Mouse (Mus musculus) induced T-regulatory cell, adult 2 months (primary cell): Measurements from ENCODE around the gene Sulf2.
"Not testable (repeated sequence)": the region's sequence is repeated elsewhere in the genome, so short reads cannot be mapped to it uniquely, and the experiment has no call there.

Experiments used
- DNase-seq: peaks from one replicate; pipeline ENCODE4 v3.0.0-alpha.2; 2012; ENCODE audit warnings: low read depth

Sulf2 gene

DNA sequence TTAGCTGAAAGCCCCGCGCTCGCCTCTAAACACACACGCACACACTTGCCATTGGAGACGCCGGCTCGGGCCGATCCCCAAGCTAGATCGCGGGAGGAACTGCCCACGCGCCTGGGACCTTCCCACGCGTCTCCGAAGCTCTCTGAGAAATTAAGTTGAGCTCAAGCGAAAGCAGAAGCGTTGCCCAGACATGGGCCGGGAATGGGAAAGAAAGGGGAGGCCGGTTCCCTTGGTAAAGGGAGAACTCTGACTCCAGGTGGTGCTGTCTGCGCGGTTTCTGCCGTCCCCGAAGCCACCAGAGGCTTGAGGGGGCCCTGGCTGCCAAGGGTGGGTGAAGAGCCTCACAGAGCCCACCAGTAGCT, at the start of gene Sulf2:
Gene Sulf2 (minus strand): TSS at position 210 of the 362 bp plus-strand sequence.
- DNase-seq, result no peak

DNA sequence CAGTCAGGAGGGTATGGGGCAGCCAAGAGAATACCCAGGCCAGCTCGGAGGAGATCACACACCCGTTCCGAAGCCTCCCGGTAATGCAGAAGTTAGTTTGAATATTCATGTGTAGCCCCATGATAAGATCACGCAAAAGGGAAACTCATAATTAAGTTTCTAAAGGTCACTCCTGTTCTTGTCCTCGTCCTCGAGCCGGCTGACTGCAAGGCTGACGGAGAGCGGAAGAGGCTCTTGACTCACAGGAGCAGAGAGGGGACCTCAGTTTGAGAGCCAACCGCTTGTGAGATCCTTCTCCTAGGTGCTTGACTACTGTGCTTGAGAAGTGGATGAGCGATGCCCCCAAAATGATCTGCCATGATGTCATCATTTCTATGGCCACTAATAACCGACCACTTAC, 48.7 kb upstream of the Sulf2 start:
- no peak for DNase-seq

DNA sequence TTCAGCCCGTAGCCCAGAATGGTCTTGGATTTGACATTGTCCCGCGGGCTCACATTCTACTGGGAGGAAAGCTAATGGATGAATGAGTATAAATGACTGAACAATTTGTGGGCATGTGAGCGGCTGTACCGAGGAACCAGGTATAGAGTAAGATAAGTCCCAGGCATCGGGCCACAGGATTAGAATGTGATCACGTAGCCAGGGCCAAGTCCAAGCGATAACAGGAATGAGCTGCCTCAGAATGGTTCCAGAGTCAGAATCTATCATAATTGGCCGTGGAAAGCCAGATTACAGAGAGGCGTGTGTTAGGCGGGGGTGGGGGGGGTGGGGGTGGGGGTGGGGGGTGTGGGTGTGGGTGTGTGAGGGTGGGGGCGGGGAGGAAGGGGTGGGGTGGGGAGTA, 48.2 kb upstream of the Sulf2 start:
- no peak for DNase-seq

DNA sequence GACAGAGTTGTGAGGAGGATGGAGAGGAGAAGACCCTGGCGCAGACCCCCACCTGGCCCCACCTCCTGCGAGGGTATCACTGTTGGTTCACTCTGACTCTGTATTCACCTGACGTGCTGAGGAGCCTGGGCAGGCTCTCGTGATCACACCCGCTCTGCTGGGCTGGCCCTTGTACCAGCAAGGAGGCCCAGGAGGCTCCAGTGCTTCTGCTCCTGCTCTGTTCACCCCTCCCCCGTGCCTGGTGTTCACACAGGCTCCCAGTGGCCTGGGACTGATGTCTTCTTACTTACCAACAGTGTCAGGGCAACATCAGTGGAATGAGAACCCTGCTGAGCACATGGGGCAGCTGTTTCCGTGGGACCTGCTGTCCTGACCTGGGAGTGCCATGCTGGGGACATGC, 42.5 kb upstream of the Sulf2 start:
- DNase-seq, result no peak

DNA sequence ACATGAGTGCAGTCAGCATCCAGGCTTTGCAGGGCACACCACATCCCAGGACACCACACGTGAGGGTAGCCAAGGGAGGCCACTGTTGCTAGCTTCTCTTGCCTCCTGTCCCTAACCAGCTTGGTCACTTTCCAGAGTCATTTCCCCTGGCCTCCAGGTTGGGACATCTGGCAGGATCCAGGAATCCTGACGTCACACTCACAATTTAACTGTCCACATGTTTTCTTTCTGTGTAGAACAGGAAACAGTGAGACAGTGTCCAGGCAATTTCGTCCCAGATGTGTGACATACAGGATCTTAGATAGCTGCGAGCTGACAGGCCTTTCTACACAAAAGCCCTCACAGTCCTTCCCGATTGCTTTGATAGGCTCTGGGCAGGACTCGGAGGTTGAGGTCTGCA, 41.6 kb upstream of the Sulf2 start:
- DNase-seq, result no peak

DNA sequence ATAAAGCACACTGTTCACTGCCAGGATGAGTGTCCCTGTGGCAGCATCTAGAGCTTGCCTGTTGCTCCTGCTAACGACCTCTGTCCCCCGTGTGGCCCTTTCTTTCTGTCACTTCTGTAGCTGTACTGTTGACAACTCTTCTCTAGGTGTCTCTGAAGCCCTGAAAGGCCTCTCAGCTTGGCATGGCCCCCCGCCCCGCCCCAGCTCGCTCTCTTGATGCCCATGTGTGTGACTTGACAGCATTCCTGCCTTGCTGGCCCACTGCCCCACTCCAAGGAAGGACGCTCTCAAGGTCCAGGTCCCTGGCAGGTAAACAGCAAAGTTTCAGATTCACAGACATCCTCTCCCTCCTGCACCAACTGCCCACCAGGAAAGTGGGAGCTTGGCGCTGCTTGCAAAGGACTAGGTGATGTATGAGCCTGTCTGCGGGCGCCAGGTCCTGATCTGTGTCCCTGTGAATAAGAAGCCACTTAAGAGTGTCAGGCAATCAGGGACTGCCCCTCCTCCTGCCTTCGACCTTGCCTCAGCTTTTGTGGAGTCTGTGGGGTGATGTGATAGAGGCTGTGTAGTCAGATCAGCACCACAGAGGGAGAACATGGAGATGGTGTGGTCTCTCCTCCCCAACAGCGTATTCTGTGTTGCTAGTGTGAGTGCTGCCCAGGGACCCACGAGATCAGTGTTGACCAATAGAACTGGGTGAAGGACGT, 40.8 kb upstream of the Sulf2 start:
- DNase-seq, result no peak

DNA sequence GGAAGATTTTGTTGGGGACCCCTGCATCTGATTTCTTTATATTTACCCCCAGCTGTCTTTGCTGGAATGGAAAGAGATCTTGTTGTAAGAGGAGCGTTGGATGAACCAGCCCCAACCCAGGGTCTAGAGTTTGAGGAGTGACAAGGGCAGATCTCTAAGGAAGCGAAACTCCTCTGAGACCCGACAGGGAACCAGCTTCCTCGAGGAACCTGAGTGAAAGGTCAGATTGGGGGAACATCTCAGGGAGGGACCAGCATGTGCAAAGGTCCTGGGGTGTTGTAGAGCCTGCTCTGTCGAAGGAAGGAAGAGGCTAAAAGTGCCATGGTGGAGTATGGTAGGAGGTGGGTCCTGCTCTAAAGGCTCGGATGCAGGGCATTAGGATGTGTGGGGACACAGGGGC, 39.6 kb upstream of the Sulf2 start:
- DNase-seq, result no peak

DNA sequence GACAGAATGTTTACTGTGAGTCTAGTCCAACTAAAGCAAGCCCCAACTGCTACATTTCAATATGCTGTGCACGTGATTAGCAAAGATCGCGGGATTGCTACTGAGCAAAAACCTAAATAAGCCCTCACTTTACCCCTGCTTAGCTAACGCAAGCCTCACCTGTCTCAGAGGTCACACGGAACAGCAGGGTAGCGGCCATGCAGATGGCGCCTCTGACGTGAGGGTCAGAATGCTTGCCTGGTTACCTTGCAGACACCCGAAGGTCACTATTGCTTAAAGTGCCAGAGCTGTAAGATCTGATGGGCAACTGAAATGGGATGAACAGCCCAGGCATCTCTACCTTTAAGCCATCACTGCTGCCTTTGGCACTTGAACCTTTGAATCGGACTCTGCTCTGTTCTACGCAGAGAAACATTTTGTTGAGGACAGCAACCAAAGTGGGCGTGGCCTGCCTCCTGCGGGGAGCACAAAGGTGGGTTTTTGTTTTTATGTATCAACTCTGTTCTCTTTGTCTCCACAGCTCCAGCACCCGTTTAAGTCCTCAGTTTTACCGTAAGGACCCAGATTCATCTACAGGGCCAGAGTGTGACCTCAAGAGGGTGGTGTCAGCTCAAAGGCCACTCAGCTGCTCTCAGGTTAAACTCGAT, 38.8 kb upstream of the Sulf2 start:
- no peak for DNase-seq

DNA sequence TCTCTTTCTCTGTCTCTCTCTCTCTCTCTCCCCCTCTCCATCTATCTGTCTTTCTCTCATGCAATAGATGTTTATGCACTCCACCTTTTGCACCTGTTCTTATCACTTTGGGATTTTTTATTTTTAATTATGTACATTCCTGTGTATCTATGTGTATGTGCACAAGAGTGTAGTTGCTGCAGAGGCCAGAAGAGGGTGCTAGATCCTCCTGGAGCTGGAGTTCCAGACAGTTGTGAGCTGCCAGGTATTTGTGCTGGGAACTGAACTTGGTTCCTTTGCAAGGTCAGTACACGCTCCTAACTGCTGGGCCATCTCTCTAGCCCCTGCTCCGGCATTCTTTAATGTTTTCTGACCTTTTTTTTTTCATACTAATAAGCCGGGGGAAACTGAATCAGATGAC, 38.0 kb upstream of the Sulf2 start:
- DNase-seq, result no peak

DNA sequence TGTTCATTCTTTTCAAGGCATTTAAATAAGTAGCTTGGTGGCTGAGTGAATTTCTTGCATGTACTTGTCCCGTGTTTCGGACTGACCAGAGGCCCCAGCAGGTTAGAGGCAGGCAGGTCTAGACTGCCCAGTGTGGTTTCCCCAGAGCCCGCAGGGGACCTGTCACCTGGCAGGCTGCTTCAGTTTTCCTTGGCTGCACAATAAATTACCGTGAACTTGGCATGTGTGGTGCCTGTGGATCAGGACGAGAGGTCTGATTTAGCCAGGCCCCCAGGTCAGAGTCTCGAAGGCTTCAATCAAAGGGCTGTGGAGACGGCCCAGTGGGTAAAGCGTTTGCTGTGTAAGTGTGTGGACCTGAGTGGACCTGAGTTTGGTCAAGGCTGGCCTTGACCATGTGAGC, 35.4 kb upstream of the Sulf2 start:
- DNase-seq, result no peak

DNA sequence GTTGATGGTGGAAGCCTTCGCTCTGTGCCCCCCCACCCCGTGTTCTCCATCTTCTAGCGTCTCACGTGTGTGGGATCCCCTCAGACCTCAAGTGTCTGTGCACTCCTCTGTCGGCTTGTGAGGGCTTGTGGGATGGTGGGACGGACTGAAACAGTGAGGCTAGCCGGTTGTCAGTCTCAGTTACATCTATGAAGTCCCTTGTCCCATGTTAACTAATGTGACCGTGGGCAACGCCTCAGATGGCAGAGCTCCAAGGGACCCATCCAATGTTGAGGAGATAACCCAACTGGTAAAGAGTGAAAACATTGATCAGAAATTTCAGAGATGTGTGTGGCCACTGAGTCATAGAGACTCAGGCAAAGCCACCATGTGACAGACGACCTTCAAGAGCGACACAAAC, 33.7 kb upstream of the Sulf2 start:
- DNase-seq, result no peak

DNA sequence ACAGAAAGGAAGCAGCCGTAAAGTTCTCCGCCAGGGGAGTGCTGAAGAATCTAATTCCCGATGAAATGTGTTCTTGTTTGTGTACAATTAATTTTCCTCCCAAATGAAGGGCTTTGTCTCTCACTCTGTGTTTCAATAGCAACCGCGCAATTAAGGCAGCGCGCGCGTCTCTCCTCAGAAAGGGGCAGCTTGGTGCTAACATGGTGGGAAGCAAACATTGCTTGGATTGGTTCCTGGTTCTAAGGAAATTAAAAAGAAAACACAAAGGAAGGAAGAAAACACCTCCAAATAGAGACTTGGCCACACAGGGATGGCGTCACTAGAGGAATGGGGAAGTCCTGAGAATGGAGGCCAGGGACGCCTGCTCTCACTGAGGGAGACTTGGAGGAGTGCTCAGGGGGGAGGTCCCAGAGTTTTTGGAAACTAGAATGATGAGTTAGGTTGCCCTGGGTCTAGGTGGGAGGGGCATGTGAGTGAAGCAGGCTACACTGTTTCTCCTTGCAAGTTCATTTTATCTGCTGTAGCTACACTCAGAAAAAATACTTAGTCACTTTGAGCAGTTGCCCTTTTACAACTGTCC, 32.5 kb upstream of the Sulf2 start:
- DNase-seq, result not testable (repeated sequence)

DNA sequence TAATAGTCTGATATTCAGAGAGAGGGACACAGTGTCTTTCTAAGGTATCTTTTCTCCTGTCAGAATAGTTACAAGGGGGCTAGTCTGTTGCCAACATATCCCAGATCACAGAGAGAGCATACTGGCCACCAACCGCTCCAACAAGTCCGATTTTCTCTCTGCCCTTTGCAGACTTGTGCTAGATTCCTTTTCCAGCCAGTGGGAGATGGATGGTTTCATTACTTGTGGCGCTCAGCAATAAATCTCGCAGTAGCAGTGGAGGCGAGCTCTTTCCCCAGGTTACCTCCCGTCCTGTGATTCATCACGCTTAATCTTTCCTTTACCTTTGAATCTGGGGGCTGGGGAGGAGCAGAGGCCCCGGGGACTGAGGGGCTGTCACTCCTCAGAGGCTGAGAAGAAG, 31.9 kb upstream of the Sulf2 start:
- not testable (repeated sequence) for DNase-seq

DNA sequence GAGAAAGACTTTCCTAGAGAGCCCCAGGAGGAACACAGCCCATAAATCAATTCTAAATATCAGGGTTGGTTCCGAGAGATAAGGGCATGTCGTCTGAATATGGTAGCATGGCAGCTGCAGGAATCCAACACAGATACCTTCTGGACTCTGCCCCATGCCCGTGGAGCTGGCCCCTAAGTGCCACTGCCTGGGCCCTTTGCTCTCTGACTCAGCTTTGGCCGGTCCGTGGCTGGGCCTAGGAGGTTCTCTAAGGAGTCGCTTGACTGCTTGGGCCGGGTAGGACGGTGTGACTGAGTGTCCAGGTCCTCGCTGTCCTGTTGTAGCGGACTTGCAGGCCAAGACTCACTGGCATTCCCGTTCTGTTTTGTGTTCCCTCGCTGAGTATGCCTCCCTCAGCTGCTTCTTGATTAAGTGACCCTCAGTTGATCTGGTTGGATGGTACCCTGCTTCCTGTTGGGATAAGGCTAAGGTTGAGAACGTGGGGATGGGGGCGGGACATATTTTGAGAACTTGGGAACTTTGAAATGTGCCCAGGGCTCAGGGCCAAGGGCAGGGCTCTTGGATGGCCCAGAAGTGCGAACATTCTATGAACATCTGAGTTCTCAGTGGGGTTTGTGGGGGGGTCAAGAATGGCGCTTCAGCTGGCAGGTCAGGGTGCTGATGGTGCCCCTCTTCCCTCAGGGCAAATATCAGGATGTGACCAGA, 30.9 kb upstream of the Sulf2 start:
- no peak for DNase-seq

DNA sequence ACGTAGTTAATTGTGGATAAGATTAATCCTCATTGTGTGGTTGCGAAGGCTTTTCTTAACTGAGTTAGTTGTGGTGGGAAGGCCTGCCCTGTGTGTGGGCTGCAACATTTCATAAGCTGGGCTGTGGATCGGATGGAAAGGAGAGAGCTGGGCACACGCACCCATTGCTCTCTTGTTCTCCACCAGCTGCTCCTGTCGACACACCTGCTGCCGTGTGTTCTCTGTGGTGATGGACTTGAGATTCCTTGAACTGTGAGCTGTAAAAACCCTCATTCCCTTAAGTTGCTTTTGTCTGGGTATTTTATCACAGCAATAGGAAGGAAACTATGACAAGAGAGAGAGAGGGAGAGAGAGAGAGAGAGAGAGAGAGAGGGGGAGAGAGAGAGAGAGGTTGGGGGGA, 30.3 kb upstream of the Sulf2 start:
- DNase-seq, result no peak

DNA sequence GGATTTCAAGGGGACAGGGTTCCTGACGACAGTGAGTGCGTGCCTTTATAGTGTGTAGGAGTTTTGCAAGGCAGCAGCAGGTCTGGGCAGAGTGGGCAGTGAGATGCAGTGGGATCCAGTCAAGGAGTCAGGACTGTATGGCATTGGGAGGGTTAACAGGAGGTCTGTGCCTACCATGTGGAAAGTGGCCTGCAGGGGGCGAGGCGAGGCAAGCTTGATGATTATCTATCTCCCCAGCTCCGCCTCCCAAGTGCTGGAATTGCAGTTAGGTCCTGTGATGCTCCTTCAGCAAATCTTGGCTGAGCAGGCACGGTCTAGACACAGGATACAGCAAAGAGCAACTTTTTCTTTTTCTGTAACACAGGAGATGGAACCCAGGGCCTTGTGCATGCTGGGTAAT, 29.0 kb upstream of the Sulf2 start:
- DNase-seq, result peak; percentile 16

DNA sequence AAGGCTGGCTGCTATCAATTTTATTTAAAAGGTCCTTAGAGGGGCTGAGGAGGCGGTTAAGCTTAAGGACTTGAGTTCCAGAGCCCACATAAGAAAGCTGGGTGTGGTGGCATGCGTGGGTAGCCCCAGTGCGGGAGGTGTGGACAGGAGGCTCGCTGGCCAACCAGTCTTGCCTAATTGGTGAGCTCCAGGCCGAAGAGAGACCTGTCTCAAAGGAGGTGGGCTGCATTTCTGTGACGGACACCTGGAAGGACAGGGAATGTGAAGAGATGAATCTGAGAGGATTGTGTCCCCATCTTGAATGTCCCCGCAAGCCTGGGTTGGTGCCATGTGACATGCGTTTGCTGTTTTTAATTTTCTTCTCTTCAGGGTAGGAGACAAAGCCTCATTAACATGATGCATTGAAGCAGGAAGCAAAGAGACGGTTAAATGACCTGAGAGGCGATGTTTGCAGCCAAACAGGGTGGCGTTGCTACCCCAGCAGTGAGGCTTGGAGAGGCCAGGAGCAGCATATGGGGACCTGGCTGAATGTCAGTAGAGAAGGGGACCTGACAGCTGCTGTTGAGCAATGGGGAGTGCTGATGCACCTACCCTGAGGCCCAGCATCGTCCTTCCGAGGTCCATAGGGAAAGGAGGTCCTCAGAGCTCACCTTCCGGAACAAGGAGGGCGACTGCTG, 26.7 kb upstream of the Sulf2 start:
- DNase-seq, result no peak

DNA sequence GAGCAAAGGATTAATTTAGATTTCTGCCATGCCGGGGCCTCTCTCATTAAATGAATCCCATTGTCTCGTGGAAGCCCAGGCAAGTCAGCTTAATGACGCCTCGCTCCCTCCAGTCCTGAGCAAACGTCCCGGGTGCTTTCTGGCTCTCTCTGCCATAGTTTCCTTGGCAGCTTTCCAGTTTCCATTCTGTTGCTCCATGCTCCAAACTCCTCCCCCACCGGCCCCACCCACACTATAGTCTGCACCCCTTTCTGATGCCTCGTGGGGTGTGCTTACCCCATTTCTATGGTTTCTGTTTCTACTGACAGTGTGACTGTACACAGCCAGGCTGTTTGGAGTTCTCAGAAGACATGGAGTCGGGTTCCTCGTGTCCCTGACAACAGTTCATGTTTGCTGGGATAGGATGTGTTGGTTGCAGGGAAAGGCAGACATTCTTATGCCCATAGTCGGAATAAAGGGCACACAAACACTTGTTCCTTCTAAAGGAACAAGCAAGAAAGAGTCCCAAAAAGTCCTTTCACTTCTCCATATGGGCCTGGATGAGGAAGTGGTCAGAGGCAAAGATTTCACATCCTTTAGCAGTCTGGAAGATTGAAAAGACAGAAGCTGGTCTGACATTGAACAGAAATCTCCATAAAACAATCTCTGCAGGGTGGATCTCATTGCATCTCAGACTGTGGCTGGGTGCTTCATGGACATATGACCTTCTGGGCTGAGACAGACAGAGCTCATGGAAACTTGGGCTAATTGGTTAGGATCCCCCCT, 25.5 kb upstream of the Sulf2 start:
- no peak for DNase-seq

DNA sequence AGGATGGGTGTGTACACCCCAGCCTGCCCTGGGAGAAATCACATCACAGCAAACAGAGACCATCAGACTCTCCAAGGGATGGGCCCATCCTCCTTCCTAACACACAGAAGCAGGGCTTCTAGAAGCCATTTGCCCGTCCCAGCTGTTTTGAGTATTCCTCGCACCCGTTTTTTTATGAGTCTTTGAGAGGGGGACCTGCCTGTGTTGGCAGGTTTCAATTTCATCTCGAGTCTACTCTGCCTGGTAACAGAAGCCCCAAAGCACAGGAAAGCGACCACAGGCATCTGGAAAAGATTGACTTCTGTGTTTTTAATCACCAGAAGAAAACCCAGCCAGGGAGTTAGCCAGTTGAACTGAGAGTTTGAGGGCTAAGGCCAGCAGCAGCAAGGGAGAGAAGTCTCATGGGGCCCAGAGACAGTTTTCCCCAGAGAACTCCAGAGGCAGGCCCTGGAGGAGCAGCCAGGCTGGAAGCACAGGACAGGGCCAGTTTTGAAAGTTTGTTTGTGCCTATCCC, 24.7 kb upstream of the Sulf2 start:
- no peak for DNase-seq

DNA sequence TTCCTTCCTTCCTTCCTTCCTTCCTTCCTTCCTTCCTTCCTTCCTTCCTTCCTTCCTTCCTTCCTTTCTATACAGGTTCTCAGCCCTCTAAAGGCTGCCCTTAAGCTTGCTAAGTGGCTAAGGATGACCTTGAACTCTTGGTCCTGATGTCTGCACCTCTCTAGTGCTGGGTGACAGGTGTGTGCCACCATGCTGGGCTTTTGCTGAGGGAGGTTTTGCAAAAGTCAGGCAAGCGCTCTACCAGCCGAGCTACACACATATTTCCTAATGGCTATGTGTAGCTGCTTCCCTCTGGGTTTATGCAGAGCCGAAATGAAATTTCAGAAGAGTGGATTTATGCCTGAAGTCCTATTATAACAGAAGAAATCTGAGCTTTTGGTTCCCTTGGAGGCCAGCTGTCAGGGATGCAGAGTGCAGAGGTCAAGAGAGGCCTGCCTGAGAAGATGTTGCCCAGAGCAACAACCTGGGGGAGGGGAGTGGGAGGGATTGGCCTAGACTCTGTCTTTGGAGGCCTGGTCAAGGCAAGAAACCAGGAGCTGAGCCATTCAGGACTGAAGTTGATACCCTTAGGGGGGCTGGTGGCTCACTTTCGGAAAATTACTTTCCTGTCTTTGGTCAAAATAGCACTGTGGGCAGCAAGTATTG, 24.1 kb upstream of the Sulf2 start:
- no peak for DNase-seq

DNA sequence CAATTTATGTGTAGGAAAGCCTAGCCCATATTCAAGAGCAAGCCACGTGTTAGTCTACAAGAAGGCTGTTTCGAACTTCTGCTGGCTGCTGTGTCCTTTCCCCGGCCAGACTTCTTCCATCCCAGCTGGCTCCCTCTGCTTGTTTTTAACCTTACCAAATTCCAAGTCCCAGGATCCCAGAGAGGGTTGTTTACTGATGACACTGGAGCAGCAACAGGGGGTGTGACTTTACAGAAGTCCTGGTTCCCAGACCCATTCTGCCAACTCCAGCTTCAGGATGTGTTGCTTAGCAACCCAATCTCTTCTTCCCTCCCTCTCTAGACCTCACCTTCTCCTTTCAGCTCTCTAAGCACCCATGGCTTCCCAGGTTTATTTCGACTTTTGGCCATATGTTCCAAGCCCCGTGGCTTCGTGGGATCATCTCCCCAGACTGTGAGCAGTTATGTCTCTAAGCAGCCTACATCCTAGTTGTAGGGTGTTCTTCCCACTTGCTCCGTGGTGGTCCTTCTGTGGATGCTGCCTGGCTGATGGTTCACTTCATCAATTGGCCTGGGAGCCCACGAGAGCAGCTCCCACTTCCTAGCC, 20.2 kb upstream of the Sulf2 start:
- no peak for DNase-seq
